Mouse (Mus musculus) limb, embryonic 11.5 days (tissue): Measurements from ENCODE around the gene 9530077C05Rik. TPM values are rescaled to one million over a fixed set of nuclear protein-coding genes. Genes with fewer than 3 reads are reported as not detected.

ENCODE experiments used
- ATAC-seq: fragments of 200-750 bp; cut with Nextera tagmentation; 2 replicates; pipeline ENCODE4 v1.8.0; 2017; ENCODE audit warnings: low read depth; ENCODE audit not compliant: insufficient number of reproducible peaks, low FRiP score, low TSS enrichment
- DNase-seq: peaks from one replicate; pipeline ENCODE4 v3.0.0-alpha.2; 2015; ENCODE audit warnings: low spot score
- H3K27ac ChIP-seq: fragments of 300-500 bp; sonication (generic); replicated peaks from 2 replicates; pipeline ENCODE4 v1.5.1; 2014; ENCODE audit warnings: low read depth, mild to moderate bottlenecking, low read length
- H3K27me3 ChIP-seq: fragments of 300-500 bp; sonication (generic); 2 replicates; pipeline ENCODE4 v1.6.1; 2014; ENCODE audit warnings: mild to moderate bottlenecking, low read length, mixed read lengths; ENCODE audit not compliant: control insufficient read depth, insufficient read depth
- H3K36me3 ChIP-seq: fragments of 300-500 bp; sonication (generic); 2 replicates; pipeline ENCODE4 v1.6.1; 2014; ENCODE audit warnings: mild to moderate bottlenecking, low read length, moderate library complexity, mixed read lengths; ENCODE audit not compliant: control insufficient read depth, insufficient read depth
- H3K4me1 ChIP-seq: fragments of 300-500 bp; sonication (generic); 2 replicates; pipeline ENCODE4 v1.6.1; 2014; ENCODE audit warnings: low read length, mixed read lengths; ENCODE audit not compliant: control insufficient read depth, insufficient read depth
- H3K4me2 ChIP-seq: fragments of 300-500 bp; sonication (generic); 2 replicates; pipeline ENCODE4 v1.6.1; 2014; ENCODE audit warnings: low read depth, mild to moderate bottlenecking, moderate library complexity; ENCODE audit not compliant: severe bottlenecking
- H3K4me3 ChIP-seq: fragments of 300-500 bp; sonication (generic); 2 replicates; pipeline ENCODE4 v1.5.1; 2014; ENCODE audit warnings: low read depth, low read length
- H3K9ac ChIP-seq: fragments of 300-500 bp; sonication (generic); 2 replicates; pipeline ENCODE4 v1.6.1; 2014; ENCODE audit warnings: mild to moderate bottlenecking, low read length
- H3K9me3 ChIP-seq: fragments of 300-500 bp; sonication (generic); 2 replicates; pipeline ENCODE4 v1.6.1; 2016; ENCODE audit warnings: low read length; ENCODE audit not compliant: control insufficient read depth
- WGBS: fragments of 180-500 bp; shearing (Covaris S2); extraction: QIAGEN DNeasy Blood & Tissue Kit; methylation state at CpG from one replicate; pipeline ENCODE4 v1.1.7; 2014; 5-methylcytosine and 5-hydroxymethylcytosine counted together
- polyA plus RNA-seq: library from polyadenylated mRNA; unstranded; fragments of >200 nt; fragmentation: Nextera tagmentation; extraction: Ambion mirVana; gene quantifications from 2 replicates; pipeline ENCODE4 v1.2.1, GENCODE M21; 2014

Gene 9530077C05Rik
- 6.9 and 8.8 TPM in 2 replicates for polyA plus RNA-seq

- DNase-seq (peak; percentile 98), ATAC-seq (peak; percentile 97)
- H3K4me1 ChIP-seq: no peaks in the 10 kb centered on the region
- no peaks in the 10 kb centered on the region for H3K9me3 ChIP-seq
- peak within 1 kb of the TSS; percentile 81 for H3K4me2 ChIP-seq
- 1% methylated on average over 43 of the region's 43 CpGs for WGBS
- no peaks in the 10 kb centered on the region for H3K27me3 ChIP-seq
- H3K9ac ChIP-seq: peak within 1 kb of the TSS; percentile 58
- no peak within 1 kb of the TSS for H3K27ac ChIP-seq
- peak within 1 kb of the TSS; percentile 45 for H3K4me3 ChIP-seq
- no peaks in the 10 kb centered on the region for H3K36me3 ChIP-seq
These were observed at the start of gene 9530077C05Rik for GRCm38 (mm10) chr9:22411002-22411857. Gene 9530077C05Rik (plus strand): TSS chr9:22411513.

DNA sequence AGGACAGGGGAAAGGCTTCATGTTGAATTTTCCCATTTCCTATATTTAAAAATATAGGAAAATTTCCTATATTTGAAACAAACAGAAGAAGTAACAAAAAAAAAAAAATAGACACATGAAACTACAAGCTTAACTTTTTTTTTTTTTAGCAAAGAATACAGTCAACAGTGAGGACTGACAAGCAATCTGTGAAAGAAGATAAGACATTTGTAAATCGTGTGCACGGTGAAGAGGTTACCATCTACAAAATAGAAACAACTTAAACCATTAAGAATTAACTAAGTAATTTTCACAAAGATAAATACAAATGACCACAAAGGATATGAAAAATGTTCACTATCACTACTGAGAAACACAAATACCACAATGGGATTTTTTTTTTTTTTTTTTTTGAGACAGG lies 45.1 kb upstream of the 9530077C05Rik start:
- Histone ChIP-seq H3K9me3 (no peaks in the 10 kb centered on the region), H3K9ac (no peak overlapping the region), H3K4me2 (no peak overlapping the region), H3K27me3 (no peaks in the 10 kb centered on the region), H3K27ac (no peak overlapping the region), H3K4me1 (no peaks in the 10 kb centered on the region), H3K4me3 (no peak overlapping the region), H3K36me3 (peaks cover 14% of the 10 kb centered on the region; the same call in 1 of the 2 replicates)
- 94% methylated on average over 2 of the region's 2 CpGs for WGBS
- ATAC-seq: no peak
- no peak for DNase-seq

DNA sequence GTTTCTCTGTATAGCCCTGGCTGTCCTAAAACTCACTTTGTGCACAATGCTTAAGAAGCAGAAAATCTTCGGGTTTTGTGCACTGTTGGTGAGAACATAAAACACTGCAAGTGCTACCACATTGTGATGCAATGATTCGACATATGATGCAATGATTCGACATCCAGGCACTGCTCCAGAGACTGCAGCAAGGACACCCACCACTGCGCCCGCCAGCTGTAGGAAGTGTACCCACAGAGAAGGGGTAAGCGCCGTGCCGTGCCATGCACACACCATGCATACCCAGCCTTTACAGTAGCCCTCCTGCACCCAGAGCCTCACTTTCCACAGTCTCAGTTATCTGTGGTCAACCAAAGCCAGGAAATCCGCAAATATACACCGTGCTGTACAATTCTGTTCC lies 44.7 kb upstream of the 9530077C05Rik start:
- Histone ChIP-seq H3K4me2 (no peak overlapping the region), H3K4me3 (no peak overlapping the region), H3K36me3 (peaks cover 14% of the 10 kb centered on the region; the same call in 1 of the 2 replicates), H3K27me3 (no peaks in the 10 kb centered on the region), H3K9me3 (no peaks in the 10 kb centered on the region), H3K4me1 (no peaks in the 10 kb centered on the region), H3K9ac (no peak overlapping the region), H3K27ac (no peak overlapping the region)
- 95% methylated on average over 10 of the region's 10 CpGs for WGBS
- DNase-seq: no peak
- no peak for ATAC-seq

GRCm38 (mm10) chr9:22368030-22368429 lies 43.3 kb upstream of the 9530077C05Rik start:
- Histone ChIP-seq H3K36me3 (peaks cover 11% of the 10 kb centered on the region; the same call in 1 of the 2 replicates), H3K4me2 (no peak overlapping the region), H3K4me1 (no peaks in the 10 kb centered on the region), H3K9ac (no peak overlapping the region), H3K9me3 (no peaks in the 10 kb centered on the region), H3K4me3 (no peak overlapping the region), H3K27me3 (no peaks in the 10 kb centered on the region), H3K27ac (no peak overlapping the region)
- ATAC-seq (no peak), DNase-seq (no peak)
- 90% methylated on average over 6 of the region's 6 CpGs for WGBS

- Histone ChIP-seq H3K4me1 (no peaks in the 10 kb centered on the region), H3K9ac (no peak overlapping the region), H3K4me2 (no peak overlapping the region), H3K27ac (no peak overlapping the region), H3K9me3 (no peaks in the 10 kb centered on the region), H3K4me3 (no peak overlapping the region), H3K27me3 (no peaks in the 10 kb centered on the region), H3K36me3 (peaks cover 21% of the 10 kb centered on the region; the same call in 1 of the 2 replicates)
- DNase-seq (no peak), ATAC-seq (no peak)
- 96% methylated on average over 4 of the region's 4 CpGs for WGBS
These were observed 38.6 kb upstream of the 9530077C05Rik start for GRCm38 (mm10) chr9:22372760-22373159.

DNA sequence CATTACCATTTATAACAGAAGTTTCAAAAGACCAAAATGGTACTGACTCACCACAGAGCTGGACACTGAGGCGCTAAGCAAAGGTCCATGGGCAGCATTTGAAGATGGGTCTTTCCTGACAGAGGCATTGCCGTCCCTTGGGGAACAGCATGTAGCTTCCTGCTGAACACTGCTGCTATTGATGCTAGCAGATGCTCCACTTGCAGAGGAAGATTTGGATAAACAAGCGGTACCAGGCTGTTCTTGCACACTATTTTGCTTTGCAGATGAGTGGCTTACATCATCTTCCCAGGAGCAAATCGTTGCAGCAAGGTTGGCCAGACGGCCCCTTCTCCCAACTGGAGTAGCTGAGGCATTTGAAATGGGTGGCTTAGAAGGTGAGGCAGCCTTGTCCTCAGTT lies 35.2 kb upstream of the 9530077C05Rik start:
- Histone ChIP-seq H3K36me3 (peaks cover 26% of the 10 kb centered on the region), H3K4me2 (no peak overlapping the region), H3K4me3 (no peak overlapping the region), H3K9me3 (no peaks in the 10 kb centered on the region), H3K27me3 (no peaks in the 10 kb centered on the region), H3K9ac (no peak overlapping the region), H3K4me1 (no peaks in the 10 kb centered on the region), H3K27ac (no peak overlapping the region)
- WGBS: 94% methylated on average over 5 of the region's 5 CpGs
- DNase-seq (no peak), ATAC-seq (no peak)

DNA sequence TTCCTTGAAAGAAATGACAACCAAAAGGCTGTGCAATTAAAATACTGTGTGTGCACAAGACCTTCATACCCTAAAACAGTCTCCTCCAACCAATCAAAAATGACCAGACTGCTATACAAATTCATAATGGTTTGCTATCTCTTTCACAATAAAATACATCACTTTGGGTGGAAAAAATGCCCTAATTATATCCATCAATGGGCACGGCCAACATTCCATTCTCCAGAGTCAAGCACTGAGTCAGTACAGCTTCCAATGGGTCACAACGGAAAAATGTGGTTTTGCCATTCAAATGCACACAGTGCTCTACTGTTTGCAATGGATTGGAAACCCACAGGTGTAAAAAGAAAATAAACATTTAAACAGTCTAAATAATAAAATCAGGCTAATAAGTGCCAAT lies 25.4 kb upstream of the 9530077C05Rik start:
- DNase-seq (no peak), ATAC-seq (no peak)
- Histone ChIP-seq H3K36me3 (peaks cover 5% of the 10 kb centered on the region; the same call in 1 of the 2 replicates), H3K9me3 (no peaks in the 10 kb centered on the region), H3K9ac (no peak overlapping the region), H3K27me3 (no peaks in the 10 kb centered on the region), H3K4me2 (no peak overlapping the region), H3K27ac (no peak overlapping the region), H3K4me3 (no peak overlapping the region), H3K4me1 (peaks cover 3% of the 10 kb centered on the region; the same call in 1 of the 2 replicates)
- WGBS: 85% methylated on average over 2 of the region's 2 CpGs

DNA sequence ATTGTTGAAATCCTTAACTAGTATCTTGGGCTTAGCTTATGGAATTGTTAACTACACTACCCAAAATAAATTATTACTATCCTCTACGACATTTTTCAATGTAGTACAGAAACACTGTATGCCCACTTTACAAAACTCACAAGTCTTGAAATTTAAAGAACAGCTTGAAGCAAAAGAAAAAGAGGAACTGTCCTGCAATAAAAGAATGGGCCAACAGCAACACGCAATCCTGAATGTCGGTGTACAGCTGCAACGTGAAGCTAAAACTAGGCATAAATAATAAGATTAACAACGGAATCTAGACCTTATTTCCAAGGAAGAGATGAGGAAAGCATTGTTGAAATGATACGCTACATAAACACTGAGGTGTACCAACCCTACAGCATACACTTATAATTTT lies 23.4 kb upstream of the 9530077C05Rik start:
- Histone ChIP-seq H3K9me3 (no peaks in the 10 kb centered on the region), H3K36me3 (no peaks in the 10 kb centered on the region; the same call in 1 of the 2 replicates), H3K27ac (peak overlapping the region; percentile 79), H3K27me3 (no peaks in the 10 kb centered on the region), H3K4me1 (peaks cover 3% of the 10 kb centered on the region; the same call in 1 of the 2 replicates), H3K4me2 (peak overlapping the region; percentile 75), H3K4me3 (peak overlapping the region; percentile 74), H3K9ac (peak overlapping the region; percentile 87)
- DNase-seq: no peak
- WGBS: 28% methylated on average over 6 of the region's 6 CpGs
- no peak for ATAC-seq
